Mouse (Mus musculus): ENCODE measurements around the gene Meltf.

DNA sequence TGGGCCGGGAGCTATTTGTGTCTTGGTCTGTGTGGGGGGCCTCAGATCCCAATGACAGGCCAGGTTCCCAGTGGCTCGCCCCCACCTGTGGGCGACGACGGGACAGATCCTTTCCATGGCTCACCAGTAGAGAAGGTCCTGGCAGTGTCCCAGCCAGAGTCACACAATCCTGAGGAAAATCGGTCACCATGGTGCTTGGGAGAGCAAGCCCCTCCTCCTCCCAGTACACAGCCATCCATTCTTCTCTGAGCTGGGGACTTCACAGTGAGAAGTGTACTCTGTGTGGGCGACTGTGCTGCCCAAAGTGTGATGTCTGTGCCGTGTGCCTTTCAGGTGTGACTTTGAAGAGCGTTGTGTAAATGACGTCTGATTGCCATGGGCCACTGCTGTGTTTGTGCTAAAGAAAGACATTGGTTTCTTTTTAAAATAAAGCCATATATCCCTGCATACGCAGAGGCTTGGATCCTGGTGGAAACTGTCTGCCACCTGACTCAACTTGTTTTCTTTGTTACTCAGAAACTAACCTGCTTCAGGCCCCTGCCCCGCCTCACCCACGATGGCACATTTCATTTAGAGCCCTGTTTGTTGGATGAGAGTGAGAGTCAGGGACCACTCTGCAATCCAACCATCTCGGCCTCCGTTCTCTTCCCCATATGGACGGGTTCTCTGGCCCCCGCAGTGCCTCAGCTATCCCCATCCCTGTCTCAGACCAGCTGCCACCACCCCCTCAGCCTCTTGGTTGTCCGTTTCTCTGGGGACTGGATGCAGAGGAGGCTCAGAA, 20.1 kb downstream of the Meltf start:
- TF ChIP-seq MAX (IDR thresholded peaks at IDR 0.05; ENCODE audit: low read length) (no peak), USF2 (IDR thresholded peaks at IDR 0.05; ENCODE audit: borderline replicate concordance in 1 of 2, insufficient read depth in 1 of 2, low read depth in 1 of 2, low read length in 2 of 2) (no peak), CTCF (IDR thresholded peaks at IDR 0.05 in 2 of 3, conservative IDR thresholded peaks at IDR 0.05 in 1 of 3; ENCODE audit: control insufficient read depth in 1 of 3, insufficient read depth in 1 of 3, low read depth in 2 of 3, low read length in 3 of 3, poor library complexity in 1 of 3, severe bottlenecking in 1 of 3) (no peak), POLR2A (IDR thresholded peaks at IDR 0.05; ENCODE audit: control insufficient read depth in 1 of 2, insufficient read depth in 1 of 2, low read depth in 1 of 2, low read length in 2 of 2, poor library complexity in 1 of 2) (no peak), GATA1 (IDR thresholded peaks at IDR 0.05; ENCODE audit: low read depth, low read length) (no peak), ETS1 (IDR thresholded peaks at IDR 0.05; ENCODE audit: low read depth, low read length) (no peak), RCOR1 (IDR thresholded peaks at IDR 0.05; ENCODE audit: low read depth, low read length) (no peak), MAFK (IDR thresholded peaks at IDR 0.05; ENCODE audit: borderline replicate concordance, low read depth, low read length) (no peak), EP300 (IDR thresholded peaks at IDR 0.05; ENCODE audit: low read depth in 1 of 2, low read length in 2 of 2) (no peak)
